Mouse (Mus musculus): ENCODE data around the gene Cd28. TPM values are rescaled to one million over a fixed set of nuclear protein-coding genes. Genes with fewer than 3 reads are reported as not detected.

The Cd28 gene
- polyA plus RNA-seq, 1 experiment = 0.35 TPM

GRCm38 (mm10) chr1:60819993-60820392 lies 103.4 kb downstream of the Cd28 start:
- no peaks in the 10 kb centered on the region for H3K27me3 ChIP-seq (ENCODE audit: control insufficient read depth, insufficient read depth, insufficient read length)
- H3K4me2 ChIP-seq (ENCODE audit: low read depth) = no peak overlapping the region
- no peaks in the 10 kb centered on the region for H3K79me2 ChIP-seq (ENCODE audit: control insufficient read depth, insufficient read depth)
- no peak overlapping the region for H3ac ChIP-seq (ENCODE audit: control insufficient read depth, insufficient read length)
- H3K36me3 ChIP-seq (ENCODE audit: control insufficient read depth, insufficient read depth) = no peaks in the 10 kb centered on the region
- no peak overlapping the region for H3K4me3 ChIP-seq
- TF ChIP-seq TCF3 (IDR thresholded peaks at IDR 0.05; ENCODE audit: insufficient read length, low read depth) = no peak
- no peak for TF ChIP-seq E2F4 (IDR thresholded peaks at IDR 0.05; ENCODE audit: insufficient read depth)
- no peak for TF ChIP-seq MAX (IDR thresholded peaks at IDR 0.05; ENCODE audit: low read depth)
- no peak for TF ChIP-seq MYOG (IDR thresholded peaks at IDR 0.05; ENCODE audit: control insufficient read depth in 1 of 3, insufficient read depth in 1 of 3, insufficient read length in 2 of 3, low read depth in 2 of 3)
- no peak for TF ChIP-seq POLR2AphosphoS2 (IDR thresholded peaks at IDR 0.05; ENCODE audit: insufficient read length, low read depth)
- no peak for TF ChIP-seq USF1 (IDR thresholded peaks at IDR 0.05; ENCODE audit: low read depth)
- no peak for TF ChIP-seq CEBPB (IDR thresholded peaks at IDR 0.05; ENCODE audit: insufficient read depth, poor library complexity, severe bottlenecking)
- no peak for TF ChIP-seq TCF12 (IDR thresholded peaks at IDR 0.05; ENCODE audit: insufficient read depth, poor library complexity, severe bottlenecking)
- TF ChIP-seq MYOD1 (IDR thresholded peaks at IDR 0.05; ENCODE audit: control insufficient read depth in 1 of 3, insufficient read length in 2 of 3, low read depth in 2 of 3) = no peak
- TF ChIP-seq SRF (IDR thresholded peaks at IDR 0.05; ENCODE audit: control insufficient read depth, insufficient read length, low read depth) = no peak
- no peak for TF ChIP-seq REST (IDR thresholded peaks at IDR 0.05; ENCODE audit: insufficient read depth, insufficient read length)
- TF ChIP-seq POLR2A (IDR thresholded peaks at IDR 0.05; ENCODE audit: insufficient read length, low read depth) = no peak

GRCm38 (mm10) chr1:60820981-60821380 lies 104.4 kb downstream of the Cd28 start:
- no peak overlapping the region for H3K4me2 ChIP-seq (ENCODE audit: low read depth)
- no peaks in the 10 kb centered on the region for H3K36me3 ChIP-seq (ENCODE audit: control insufficient read depth, insufficient read depth)
- H3ac ChIP-seq (ENCODE audit: control insufficient read depth, insufficient read length) = no peak overlapping the region
- TF ChIP-seq TCF12 (IDR thresholded peaks at IDR 0.05; ENCODE audit: insufficient read depth, poor library complexity, severe bottlenecking) (no peak), USF1 (IDR thresholded peaks at IDR 0.05; ENCODE audit: low read depth) (no peak), CEBPB (IDR thresholded peaks at IDR 0.05; ENCODE audit: insufficient read depth, poor library complexity, severe bottlenecking) (no peak), POLR2AphosphoS2 (IDR thresholded peaks at IDR 0.05; ENCODE audit: insufficient read length, low read depth) (no peak), E2F4 (IDR thresholded peaks at IDR 0.05; ENCODE audit: insufficient read depth) (no peak), MYOD1 (IDR thresholded peaks at IDR 0.05; ENCODE audit: control insufficient read depth in 1 of 3, insufficient read length in 2 of 3, low read depth in 2 of 3) (no peak), TCF3 (IDR thresholded peaks at IDR 0.05; ENCODE audit: insufficient read length, low read depth) (no peak)
- no peaks in the 10 kb centered on the region for H3K27me3 ChIP-seq (ENCODE audit: control insufficient read depth, insufficient read depth, insufficient read length)
- H3K79me2 ChIP-seq (ENCODE audit: control insufficient read depth, insufficient read depth) = no peaks in the 10 kb centered on the region
- H3K4me3 ChIP-seq = no peak overlapping the region

DNA sequence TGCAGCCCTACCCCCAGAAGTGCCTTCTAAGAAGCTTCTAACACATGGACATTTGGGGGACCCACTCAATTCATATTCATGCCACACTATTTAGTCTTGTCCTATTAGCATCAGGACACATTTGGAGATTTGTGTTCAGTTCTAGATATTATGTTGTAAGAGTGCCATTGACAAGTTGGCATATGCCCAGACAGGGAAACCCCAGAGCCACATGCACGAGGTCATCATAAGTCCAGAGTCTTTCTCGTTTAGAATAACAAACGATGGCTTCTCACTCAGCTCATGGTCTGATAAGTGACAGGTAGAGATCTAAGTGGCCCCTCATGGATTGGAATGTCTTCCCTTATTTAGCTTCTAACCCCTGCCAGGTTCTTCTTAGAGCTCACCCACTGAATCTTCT lies 105.0 kb downstream of the Cd28 start:
- no peaks in the 10 kb centered on the region for H3K36me3 ChIP-seq (ENCODE audit: control insufficient read depth, insufficient read depth)
- no peak overlapping the region for H3K4me3 ChIP-seq
- no peak for TF ChIP-seq SRF (IDR thresholded peaks at IDR 0.05; ENCODE audit: control insufficient read depth, insufficient read length, low read depth)
- TF ChIP-seq MAX (IDR thresholded peaks at IDR 0.05; ENCODE audit: low read depth) = no peak
- TF ChIP-seq MYOD1 (IDR thresholded peaks at IDR 0.05; ENCODE audit: control insufficient read depth in 1 of 3, insufficient read length in 2 of 3, low read depth in 2 of 3) = no peak
- no peak for TF ChIP-seq USF1 (IDR thresholded peaks at IDR 0.05; ENCODE audit: low read depth)
- no peak for TF ChIP-seq E2F4 (IDR thresholded peaks at IDR 0.05; ENCODE audit: insufficient read depth)
- TF ChIP-seq CEBPB (IDR thresholded peaks at IDR 0.05; ENCODE audit: insufficient read depth, poor library complexity, severe bottlenecking) = no peak
- no peak for TF ChIP-seq POLR2A (IDR thresholded peaks at IDR 0.05; ENCODE audit: insufficient read length, low read depth)
- TF ChIP-seq REST (IDR thresholded peaks at IDR 0.05; ENCODE audit: insufficient read depth, insufficient read length) = no peak
- TF ChIP-seq TCF3 (IDR thresholded peaks at IDR 0.05; ENCODE audit: insufficient read length, low read depth) = no peak
- TF ChIP-seq POLR2AphosphoS2 (IDR thresholded peaks at IDR 0.05; ENCODE audit: insufficient read length, low read depth) = no peak
- H3K27me3 ChIP-seq (ENCODE audit: control insufficient read depth, insufficient read depth, insufficient read length) = no peaks in the 10 kb centered on the region
- no peak overlapping the region for H3ac ChIP-seq (ENCODE audit: control insufficient read depth, insufficient read length)
- H3K4me2 ChIP-seq (ENCODE audit: low read depth) = no peak overlapping the region
- no peaks in the 10 kb centered on the region for H3K79me2 ChIP-seq (ENCODE audit: control insufficient read depth, insufficient read depth)

Other genes with a start within 250 kb of the Cd28 start
- 7.4 TPM for gene Raph1, start 149.7 kb upstream of the Cd28 start, polyA plus RNA-seq (2012; fragmentation: generic; extraction: Trizol)
- gene Ctla4, start 170.2 kb downstream of the Cd28 start, polyA plus RNA-seq (2012; fragmentation: generic; extraction: Trizol) = not detected

Measured in myocyte (in vitro differentiated cells).